17 mouse cellular contexts compared by ENCODE assay signal in genomic region chr3:119381119-119381518, GRCm38 (mm10).
"Had no signal": no experiment of that assay in that cellular context is flagged by ENCODE, and none has a peak within 500 bp of the region (broad histone marks: within the 10 kb centered on the region; RNA-seq: fewer than 3 reads in every experiment).

No protein-coding gene starts in this region.

- H3K9me3 ChIP-seq: neural tube, embryonic 12.5 days; neural tube, embryonic 13.5 days; neural tube, embryonic 15.5 days; stomach, embryonic 15.5 days had no signal

- H3K4me1 ChIP-seq: neural tube, embryonic 12.5 days; neural tube, embryonic 13.5 days; neural tube, embryonic 15.5 days; stomach, embryonic 15.5 days had no signal

- H3K27me3 ChIP-seq: neural tube, embryonic 12.5 days; neural tube, embryonic 13.5 days; neural tube, embryonic 15.5 days; stomach, embryonic 15.5 days had no signal

- H3K27ac ChIP-seq: neural tube, embryonic 12.5 days; neural tube, embryonic 13.5 days; neural tube, embryonic 15.5 days; stomach, embryonic 15.5 days; stomach, postnatal 0 days had no signal

- H3K9ac ChIP-seq: neural tube, embryonic 12.5 days; neural tube, embryonic 13.5 days; neural tube, embryonic 15.5 days; stomach, embryonic 15.5 days had no signal

- H3K4me3 ChIP-seq: neural tube, embryonic 12.5 days; neural tube, embryonic 13.5 days; neural tube, embryonic 15.5 days; stomach, embryonic 15.5 days had no signal

- H3K36me3 ChIP-seq: neural tube, embryonic 12.5 days; neural tube, embryonic 13.5 days; neural tube, embryonic 15.5 days; stomach, embryonic 15.5 days had no signal

- DNase-seq: retina, postnatal 1 day; right cerebral cortex, adult 18-20 months; right cerebral cortex, postnatal 14 days; right cerebral cortex, postnatal 25 days; right cerebral cortex, postnatal 4 days; spleen, adult 18-20 months; thymus, adult 18-20 months; thymus, adult 2 months; thymus, postnatal 14 days; thymus, postnatal 25 days; thymus, postnatal 36 days; thymus, postnatal 4 days had no signal

- H3K4me2 ChIP-seq: neural tube, embryonic 12.5 days; neural tube, embryonic 13.5 days; neural tube, embryonic 15.5 days; stomach, embryonic 15.5 days had no signal
